Mouse (Mus musculus) forebrain, embryonic 11.5 days (tissue): ENCODE data around the gene Vps11. TPM values are rescaled to one million over a fixed set of nuclear protein-coding genes. Genes with fewer than 3 reads are reported as not detected.
A peak's percentile ranks its signal among the peaks of the same experiment; 100 is the strongest.
"Not testable (repeated sequence)": the region's sequence is repeated elsewhere in the genome, so short reads cannot be mapped to it uniquely, and the experiment has no call there.

Source experiments
- ATAC-seq: fragments of 200-750 bp; cut with Nextera tagmentation; replicated peaks from 2 replicates; pipeline ENCODE4 v1.8.0; 2017; ENCODE audit warnings: moderate TSS enrichment; ENCODE audit not compliant: low FRiP score
- DNase-seq: peaks from one replicate; pipeline ENCODE4 v3.0.0-alpha.2; 2017; ENCODE audit warnings: low spot score
- H3K27ac ChIP-seq: fragments of 300-500 bp; sonication (generic); 2 replicates; pipeline ENCODE4 v1.5.1; 2014; ENCODE audit warnings: low read depth, low read length
- H3K27me3 ChIP-seq: fragments of 300-500 bp; sonication (generic); 2 replicates; pipeline ENCODE4 v1.6.1; 2014; ENCODE audit warnings: mild to moderate bottlenecking, low read length, mixed read lengths; ENCODE audit not compliant: control insufficient read depth, insufficient read depth
- H3K36me3 ChIP-seq: fragments of 300-500 bp; sonication (generic); 2 replicates; pipeline ENCODE4 v1.6.1; 2014; ENCODE audit warnings: mild to moderate bottlenecking, low read length, moderate library complexity, mixed read lengths; ENCODE audit not compliant: control insufficient read depth, insufficient read depth
- H3K4me1 ChIP-seq: fragments of 300-500 bp; sonication (generic); replicated peaks from 2 replicates; pipeline ENCODE4 v1.6.1; 2014; ENCODE audit warnings: low read length, mixed read lengths; ENCODE audit not compliant: control insufficient read depth, insufficient read depth
- H3K4me2 ChIP-seq: fragments of 300-500 bp; sonication (generic); 2 replicates; pipeline ENCODE4 v1.6.1; 2014; ENCODE audit warnings: low read depth, mild to moderate bottlenecking, low read length, moderate library complexity, mixed read lengths; ENCODE audit not compliant: severe bottlenecking
- H3K4me3 ChIP-seq: fragments of 300-500 bp; sonication (generic); 2 replicates; pipeline ENCODE4 v1.5.1; 2014; ENCODE audit warnings: low read depth, low read length
- H3K9ac ChIP-seq: fragments of 300-500 bp; sonication (generic); 2 replicates; pipeline ENCODE4 v1.6.1; 2014; ENCODE audit warnings: low read length
- H3K9me3 ChIP-seq: fragments of 300-500 bp; sonication (generic); 2 replicates; pipeline ENCODE4 v1.6.1; 2016; ENCODE audit warnings: low read length, mixed read lengths; ENCODE audit not compliant: control insufficient read depth
- WGBS: fragments of 180-500 bp; shearing (Covaris S2); extraction: QIAGEN DNeasy Blood & Tissue Kit; methylation state at CpG from one replicate; pipeline ENCODE4 v1.1.7; 2014; 5-methylcytosine and 5-hydroxymethylcytosine counted together
- polyA plus RNA-seq: library from polyadenylated mRNA; unstranded; fragments of >200 nt; fragmentation: Nextera tagmentation; extraction: Ambion mirVana; gene quantifications from 2 replicates; pipeline ENCODE4 v1.2.1, GENCODE M21; 2014

Gene Vps11
- polyA plus RNA-seq, 1 experiment from 2014 or later: 32.2 TPM

- ATAC-seq: peak; percentile 16; the same call in 1 of the 2 replicates
- Histone ChIP-seq H3K36me3 (peaks cover 24% of the 10 kb centered on the region), H3K27ac (peak overlapping the region; percentile 57), H3K9ac (peak overlapping the region; percentile 94), H3K4me2 (peak overlapping the region; percentile 96), H3K9me3 (no peaks in the 10 kb centered on the region), H3K27me3 (no peaks in the 10 kb centered on the region), H3K4me3 (peak overlapping the region; percentile 89), H3K4me1 (peaks cover 4% of the 10 kb centered on the region)
- DNase-seq: no peak
- 10% methylated on average over 15 of the region's 15 CpGs for whole genome bisulfite sequencing
Observed at GRCm38 (mm10) chr9:44379862-44380261, 18.4 kb upstream of the Vps11 start.

GRCm38 (mm10) chr9:44379054-44379834, 17.8 kb upstream of the Vps11 start, which contains the start of gene Hyou1:
TSS of gene Hyou1 (plus strand) at chr9:44379490.
- DNase-seq (peak; percentile 100), ATAC-seq (peak; percentile 97)
- Histone ChIP-seq H3K4me2 (peak within 1 kb of the TSS; percentile 96), H3K4me1 (peaks cover 4% of the 10 kb centered on the region), H3K9me3 (no peaks in the 10 kb centered on the region), H3K36me3 (peaks cover 19% of the 10 kb centered on the region), H3K27ac (peak within 1 kb of the TSS; percentile 57), H3K27me3 (no peaks in the 10 kb centered on the region), H3K9ac (peak within 1 kb of the TSS; percentile 94), H3K4me3 (peak within 1 kb of the TSS; percentile 89)
- under 1% methylated on average over 83 of the region's 83 CpGs for WGBS

- no peak for DNase-seq
- peak overlapping the region; percentile 65 for H3K9ac ChIP-seq
Observed at GRCm38 (mm10) chr9:44378153-44378730, 16.8 kb upstream of the Vps11 start.

GRCm38 (mm10) chr9:44377335-44377734, 15.9 kb upstream of the Vps11 start:
- H3K27me3 ChIP-seq, H3K4me2 ChIP-seq, H3K27ac ChIP-seq, H3K4me1 ChIP-seq, DNase-seq, ATAC-seq, H3K4me3 ChIP-seq, H3K36me3 ChIP-seq, H3K9me3 ChIP-seq, H3K9ac ChIP-seq: not testable (repeated sequence)
- WGBS: 76% methylated on average over 2 of the region's 2 CpGs

More at GRCm38 (mm10) chr9:44378153-44378730, 16.8 kb upstream of the Vps11 start:
- peaks cover 4% of the 10 kb centered on the region for H3K4me1 ChIP-seq
- peaks cover 12% of the 10 kb centered on the region; the same call in 1 of the 2 replicates for H3K36me3 ChIP-seq
- H3K9me3 ChIP-seq: no peaks in the 10 kb centered on the region
- H3K4me3 ChIP-seq: peak overlapping the region; percentile 89
- ATAC-seq: no peak
- no peaks in the 10 kb centered on the region for H3K27me3 ChIP-seq
- no peak overlapping the region; the same call in 1 of the 2 replicates for H3K27ac ChIP-seq
- WGBS: 91% methylated on average over 5 of the region's 5 CpGs
- peak overlapping the region; percentile 73 for H3K4me2 ChIP-seq

GRCm38 (mm10) chr9:44376141-44376540, 14.7 kb upstream of the Vps11 start:
- H3K9ac ChIP-seq: no peak overlapping the region
- peaks cover 4% of the 10 kb centered on the region for H3K4me1 ChIP-seq
- WGBS: 88% methylated on average over 6 of the region's 6 CpGs
- no peak overlapping the region for H3K4me2 ChIP-seq
- ATAC-seq: no peak
- no peak for DNase-seq
- no peaks in the 10 kb centered on the region for H3K36me3 ChIP-seq
- no peak overlapping the region for H3K4me3 ChIP-seq
- no peaks in the 10 kb centered on the region for H3K27me3 ChIP-seq
- H3K9me3 ChIP-seq: no peaks in the 10 kb centered on the region
- no peak overlapping the region for H3K27ac ChIP-seq

- ATAC-seq (no peak), DNase-seq (no peak)
- Histone ChIP-seq H3K36me3 (no peaks in the 10 kb centered on the region), H3K4me2 (no peak overlapping the region), H3K4me1 (no peaks in the 10 kb centered on the region), H3K9ac (no peak overlapping the region), H3K27me3 (no peaks in the 10 kb centered on the region), H3K4me3 (no peak overlapping the region), H3K9me3 (no peaks in the 10 kb centered on the region), H3K27ac (no peak overlapping the region)
Observed at GRCm38 (mm10) chr9:44373386-44373785, 11.9 kb upstream of the Vps11 start.

- no peak overlapping the region for H3K4me3 ChIP-seq
- DNase-seq (no peak), ATAC-seq (no peak)
- H3K27me3 ChIP-seq: no peaks in the 10 kb centered on the region
- 62% methylated on average over 3 of the region's 3 CpGs for WGBS
- H3K36me3 ChIP-seq: no peaks in the 10 kb centered on the region
- H3K9me3 ChIP-seq: no peaks in the 10 kb centered on the region
- no peak overlapping the region for H3K27ac ChIP-seq
- no peak overlapping the region for H3K9ac ChIP-seq
- 0 out of 2 replicates have a peak, but pooled peaks cover 2% of the 10 kb centered on the region for H3K4me1 ChIP-seq
- H3K4me2 ChIP-seq: no peak overlapping the region
Observed at GRCm38 (mm10) chr9:44364480-44364879, 3.0 kb upstream of the Vps11 start.

GRCm38 (mm10) chr9:44361931-44362330, 461 bp upstream of the Vps11 start:
- not testable (repeated sequence) for DNase-seq, H3K9ac ChIP-seq, ATAC-seq, H3K4me1 ChIP-seq, H3K27me3 ChIP-seq, H3K9me3 ChIP-seq, H3K27ac ChIP-seq, H3K36me3 ChIP-seq
- WGBS: 50% methylated on average over 4 of the region's 4 CpGs
- H3K4me3 ChIP-seq: peak overlapping the region; percentile 74; the same call in 1 of the 2 replicates
- peak overlapping the region; percentile 78; the same call in 1 of the 2 replicates for H3K4me2 ChIP-seq
